Mouse (Mus musculus) heart, embryonic 10.5 days (tissue): ENCODE results near the gene Sacs. TPM values are rescaled to one million over a fixed set of nuclear protein-coding genes. Genes with fewer than 3 reads are reported as not detected.
"Not testable (repeated sequence)": the region's sequence is repeated elsewhere in the genome, so short reads cannot be mapped to it uniquely, and the experiment has no call there.

Experiments used
- DNase-seq: peaks from one replicate; pipeline ENCODE4 v3.0.0-alpha.2; 2017; ENCODE audit warnings: low spot score
- H3K27ac ChIP-seq: fragments of 300-500 bp; sonication (generic); 2 replicates; pipeline ENCODE4 v1.5.1; 2016; ENCODE audit warnings: mild to moderate bottlenecking
- H3K27me3 ChIP-seq: fragments of 300-500 bp; sonication (generic); 2 replicates; pipeline ENCODE4 v1.6.1; 2016; ENCODE audit warnings: mild to moderate bottlenecking; ENCODE audit not compliant: poor library complexity, insufficient read depth, severe bottlenecking
- H3K36me3 ChIP-seq: fragments of 300-500 bp; sonication (generic); 2 replicates; pipeline ENCODE4 v1.6.1; 2016; ENCODE audit warnings: mild to moderate bottlenecking, moderate library complexity
- H3K4me1 ChIP-seq: fragments of 300-500 bp; sonication (generic); 2 replicates; pipeline ENCODE4 v1.6.1; 2016; ENCODE audit warnings: mild to moderate bottlenecking
- H3K4me3 ChIP-seq: fragments of 300-500 bp; sonication (generic); 2 replicates; pipeline ENCODE4 v1.5.1; 2016; ENCODE audit warnings: mild to moderate bottlenecking, moderate library complexity
- H3K9me3 ChIP-seq: fragments of 300-500 bp; sonication (generic); 2 replicates; pipeline ENCODE4 v1.6.1; 2016; ENCODE audit warnings: mild to moderate bottlenecking, moderate library complexity
- WGBS: fragments of 180-500 bp; shearing (Covaris S2); methylation state at CpG from one replicate; pipeline ENCODE4 v1.1.7; 2016; 5-methylcytosine and 5-hydroxymethylcytosine counted together
- polyA plus RNA-seq: library from polyadenylated mRNA; unstranded; fragments of >200 nt; fragmentation: Nextera tagmentation; extraction: Ambion mirVana; gene quantifications from 2 replicates; pipeline ENCODE4 v1.2.1, GENCODE M21; 2016

Gene Sacs
- polyA plus RNA-seq, result 2.8 and 3.8 TPM in 2 replicates

DNA sequence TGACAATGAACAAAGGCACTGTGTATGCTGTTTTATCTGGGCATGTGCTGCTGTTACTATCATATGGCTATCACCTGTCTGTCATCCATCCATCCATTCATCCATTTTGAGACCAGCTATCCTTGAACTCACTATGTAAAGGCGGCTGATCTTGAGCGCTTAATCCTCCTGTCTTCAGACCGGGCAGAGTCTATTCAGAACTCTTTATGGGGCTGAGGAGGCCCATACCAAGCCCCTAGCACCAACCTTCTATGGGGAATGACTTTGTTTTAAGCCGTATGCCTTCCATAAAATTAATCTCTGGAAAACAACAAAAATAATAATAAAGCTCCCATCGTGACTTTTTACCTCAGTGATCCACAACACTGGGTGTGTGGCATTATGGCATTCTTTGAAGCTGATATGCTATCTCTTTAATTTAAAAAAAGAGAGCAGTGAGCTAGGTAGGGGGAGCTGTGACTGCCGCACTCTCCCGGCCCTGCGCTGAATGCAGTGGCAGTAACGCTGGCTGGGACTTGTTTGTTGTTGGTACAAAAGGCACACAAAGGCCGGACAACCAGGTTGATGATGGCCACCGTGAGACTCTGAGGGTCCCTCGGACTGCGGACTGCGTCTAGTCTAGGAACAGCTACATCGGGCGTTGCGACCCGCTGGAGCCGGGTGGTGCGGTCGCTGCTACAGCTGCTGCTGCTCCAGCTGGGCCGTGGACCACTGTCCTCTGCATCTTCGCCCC, at the start of gene Sacs:
Sacs (plus strand) TSS at position 464 of the 733 bp plus-strand sequence.
- H3K4me1 ChIP-seq, result peaks cover 4% of the 10 kb centered on the region; the same call in 1 of the 2 replicates
- no peaks in the 10 kb centered on the region for H3K36me3 ChIP-seq
- no peaks in the 10 kb centered on the region for H3K9me3 ChIP-seq
- 6% methylated on average over 23 of the region's 23 CpGs for WGBS
- peaks cover 22% of the 10 kb centered on the region for H3K27me3 ChIP-seq
- peak within 1 kb of the TSS; percentile 80 for H3K27ac ChIP-seq
- peak within 1 kb of the TSS; percentile 63 for H3K4me3 ChIP-seq
- DNase-seq, result peak; percentile 72

DNA sequence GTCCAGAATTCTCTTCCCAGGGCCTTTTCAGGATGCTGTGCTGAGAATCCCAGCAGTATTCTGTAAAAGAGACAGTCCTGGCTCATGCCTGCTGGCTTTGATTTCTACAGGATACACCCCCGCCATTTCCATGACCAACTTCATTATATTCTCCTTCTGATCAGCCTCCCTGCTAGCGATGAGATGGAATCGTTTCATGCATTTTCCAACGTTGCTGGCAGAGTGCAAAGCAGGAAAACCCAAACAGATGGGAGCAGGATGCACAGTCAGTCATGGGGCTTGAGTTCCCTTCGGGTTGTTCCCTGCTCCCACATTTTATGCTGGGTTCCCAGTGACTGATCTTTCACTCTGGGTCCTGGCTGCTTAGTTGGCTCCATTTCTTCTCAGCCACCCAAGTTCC, 47.3 kb upstream of the Sacs start:
- 73% methylated on average over 5 of the region's 5 CpGs for WGBS
- Histone ChIP-seq H3K27ac (no peak overlapping the region), H3K36me3 (no peaks in the 10 kb centered on the region), H3K9me3 (no peaks in the 10 kb centered on the region), H3K4me1 (no peaks in the 10 kb centered on the region), H3K27me3 (no peaks in the 10 kb centered on the region), H3K4me3 (no peak overlapping the region)
- no peak for DNase-seq

DNA sequence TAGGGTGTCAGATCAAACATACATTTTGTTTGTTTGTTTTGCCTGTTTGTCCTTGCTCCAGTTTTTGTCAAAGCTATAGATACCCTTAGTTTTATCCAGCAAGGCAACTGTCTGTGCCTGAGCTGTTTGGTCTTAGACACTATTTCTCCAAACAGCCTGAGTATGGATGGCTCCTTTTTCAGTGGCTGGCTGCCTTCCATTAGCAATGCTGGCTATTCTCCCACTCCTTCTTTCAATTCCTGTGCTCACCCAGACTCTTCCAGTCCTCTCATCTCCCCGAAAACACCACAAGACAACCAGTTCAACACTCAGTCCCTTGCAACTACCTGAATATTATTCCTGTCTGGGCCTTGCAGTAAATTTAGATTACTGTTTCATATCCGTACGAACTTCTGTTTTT, 46.2 kb upstream of the Sacs start:
- Histone ChIP-seq H3K4me1 (no peaks in the 10 kb centered on the region), H3K27me3 (no peaks in the 10 kb centered on the region), H3K4me3 (no peak overlapping the region), H3K36me3 (0 out of 2 replicates have a peak, but pooled peaks cover 3% of the 10 kb centered on the region), H3K27ac (no peak overlapping the region), H3K9me3 (no peaks in the 10 kb centered on the region)
- 84% methylated on average over 3 of the region's 3 CpGs for WGBS
- DNase-seq, result no peak

DNA sequence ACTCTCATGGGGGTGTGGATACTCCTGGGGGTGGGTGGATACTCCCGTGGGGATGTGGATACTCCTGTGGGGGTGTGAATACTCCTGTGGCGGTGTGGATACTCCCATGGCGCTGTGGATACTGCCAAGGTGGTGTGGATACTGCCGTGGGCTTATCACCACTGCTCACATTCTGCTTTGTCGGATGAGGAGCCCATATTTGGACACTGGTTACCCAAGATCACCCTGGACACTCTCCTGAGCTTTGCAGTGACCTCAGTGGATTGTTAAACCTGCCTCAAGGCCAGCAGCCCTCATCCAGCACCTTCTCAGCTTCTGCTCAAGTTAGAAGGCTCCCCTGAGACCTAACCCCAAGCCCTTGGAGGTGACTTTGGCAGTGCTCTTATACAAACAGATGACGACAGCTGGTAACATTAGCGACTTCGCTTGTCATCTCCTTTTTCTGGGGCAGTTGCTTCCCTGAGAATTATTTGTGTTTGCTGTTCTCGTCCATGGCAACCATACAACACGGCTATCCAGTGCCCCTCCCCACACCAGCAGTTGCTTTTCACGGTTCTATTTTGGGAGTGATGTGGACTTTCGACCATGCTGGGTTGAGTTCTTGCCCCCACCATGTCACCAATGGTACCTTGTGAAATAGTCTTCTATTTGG, 40.2 kb upstream of the Sacs start:
- peak overlapping the region; percentile 74 for H3K27ac ChIP-seq
- H3K9me3 ChIP-seq, result no peaks in the 10 kb centered on the region
- 51% methylated on average over 12 of the region's 12 CpGs for WGBS
- peaks cover 16% of the 10 kb centered on the region for H3K4me1 ChIP-seq
- H3K27me3 ChIP-seq, result no peaks in the 10 kb centered on the region
- DNase-seq, result peak; percentile 82
- 0 out of 2 replicates have a peak overlapping the region, but pooled peaks have one; percentile 6 for H3K4me3 ChIP-seq
- H3K36me3 ChIP-seq, result 0 out of 2 replicates have a peak, but pooled peaks cover 3% of the 10 kb centered on the region

DNA sequence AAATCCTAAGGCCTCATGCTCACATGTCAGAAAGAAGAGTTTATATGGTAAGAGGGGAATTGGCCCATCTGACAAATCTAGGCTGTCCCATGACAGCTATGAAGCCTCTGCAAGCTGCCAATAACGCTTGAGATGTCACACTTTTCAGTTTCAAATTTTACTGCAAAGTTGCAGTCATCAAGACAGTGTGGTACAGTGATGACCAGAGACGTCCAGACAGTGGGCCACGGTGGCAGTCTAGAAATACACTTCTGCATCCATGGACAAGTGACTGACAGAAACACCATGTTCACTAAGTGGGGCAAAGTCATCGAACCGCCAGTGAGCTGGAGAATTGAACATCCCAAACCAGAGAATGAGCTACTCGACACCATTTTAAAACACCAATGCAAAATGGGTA, 37.5 kb upstream of the Sacs start:
- peaks cover 16% of the 10 kb centered on the region for H3K4me1 ChIP-seq
- peak; percentile 54 for DNase-seq
- H3K36me3 ChIP-seq, result 0 out of 2 replicates have a peak, but pooled peaks cover 3% of the 10 kb centered on the region
- no peak overlapping the region for H3K4me3 ChIP-seq
- whole genome bisulfite sequencing, result 79% methylated on average over 6 of the region's 6 CpGs
- no peak overlapping the region for H3K27ac ChIP-seq
- H3K27me3 ChIP-seq, result no peaks in the 10 kb centered on the region
- no peaks in the 10 kb centered on the region for H3K9me3 ChIP-seq

DNA sequence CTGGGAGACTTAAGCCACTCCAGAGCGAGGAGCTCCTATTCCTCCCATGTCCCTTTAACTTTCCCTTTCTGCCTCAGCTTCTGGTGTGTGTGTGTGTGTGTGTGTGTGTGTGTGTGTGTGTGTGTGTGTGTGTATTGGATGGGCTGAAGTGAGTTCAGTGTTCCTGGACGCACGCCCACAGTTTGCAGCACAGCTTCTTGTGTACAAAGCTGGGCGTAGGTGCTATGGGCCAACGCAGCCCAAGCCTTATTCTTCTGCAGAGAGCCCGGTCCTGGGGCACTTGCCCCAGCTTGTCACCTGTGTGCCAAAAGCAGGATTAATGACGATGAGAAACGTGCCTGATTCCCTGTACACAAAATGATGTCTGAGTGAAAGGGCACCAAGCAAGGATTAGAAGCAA, 31.9 kb upstream of the Sacs start:
- no peak for DNase-seq

DNA sequence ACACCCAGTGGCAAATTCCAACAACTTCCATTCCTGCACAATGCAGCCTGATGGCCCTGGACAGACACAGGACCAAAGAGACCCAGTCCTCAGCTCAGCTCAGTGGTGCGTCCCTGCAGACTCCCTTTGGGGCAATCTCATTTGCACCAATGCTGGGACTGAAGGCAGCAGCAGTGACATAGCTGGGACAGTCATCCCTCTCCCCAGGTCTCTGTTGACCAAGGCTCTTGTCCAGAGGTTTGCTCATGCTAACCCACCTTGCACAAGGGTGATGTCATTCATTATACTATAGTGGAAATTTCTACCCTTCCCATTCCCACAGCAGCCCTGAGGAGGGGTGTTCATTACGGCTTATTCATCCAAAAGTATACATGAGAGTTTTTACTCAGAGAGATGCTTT, 29.6 kb upstream of the Sacs start:
- Histone ChIP-seq H3K36me3 (no peaks in the 10 kb centered on the region), H3K9me3 (no peaks in the 10 kb centered on the region), H3K27me3 (peaks cover 8% of the 10 kb centered on the region; the same call in 1 of the 2 replicates), H3K4me1 (0 out of 2 replicates have a peak, but pooled peaks cover 4% of the 10 kb centered on the region), H3K4me3 (no peak overlapping the region), H3K27ac (no peak overlapping the region)
- peak; percentile 74 for DNase-seq
- WGBS, result 84% methylated on average over 2 of the region's 2 CpGs

More for the DNA sequence above, 31.9 kb upstream of the Sacs start:
- 85% methylated on average over 8 of the region's 8 CpGs for WGBS
- no peaks in the 10 kb centered on the region for H3K9me3 ChIP-seq
- H3K27me3 ChIP-seq, result peaks cover 7% of the 10 kb centered on the region; the same call in 1 of the 2 replicates
- no peak overlapping the region for H3K4me3 ChIP-seq
- H3K4me1 ChIP-seq, result no peaks in the 10 kb centered on the region
- H3K36me3 ChIP-seq, result no peaks in the 10 kb centered on the region
- no peak overlapping the region for H3K27ac ChIP-seq

DNA sequence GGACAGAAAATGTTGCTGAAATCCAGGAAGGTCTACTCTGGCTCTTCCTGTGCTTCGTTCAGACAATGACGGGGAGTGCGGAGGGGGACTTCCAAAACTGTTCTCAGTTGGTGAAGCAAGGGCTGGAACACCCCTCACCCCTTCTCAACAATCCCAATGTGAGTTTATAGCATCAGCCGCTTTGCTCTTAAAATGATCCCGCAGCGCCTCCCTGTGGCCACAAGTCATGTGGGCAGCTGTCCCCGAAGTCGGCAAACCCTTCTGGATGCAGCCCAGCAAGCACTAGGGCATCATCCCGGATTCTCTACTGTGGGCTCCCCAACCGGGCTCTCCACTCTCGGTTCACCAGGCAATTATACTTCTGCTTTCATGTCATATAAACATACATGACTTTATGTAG, 25.9 kb upstream of the Sacs start:
- peak; percentile 82 for DNase-seq
- H3K4me3 ChIP-seq, result no peak overlapping the region
- H3K27me3 ChIP-seq, result peaks cover 8% of the 10 kb centered on the region; the same call in 1 of the 2 replicates
- H3K27ac ChIP-seq, result no peak overlapping the region
- no peaks in the 10 kb centered on the region for H3K36me3 ChIP-seq
- 0 out of 2 replicates have a peak, but pooled peaks cover 4% of the 10 kb centered on the region for H3K4me1 ChIP-seq
- WGBS, result 6% methylated on average over 11 of the region's 11 CpGs
- no peaks in the 10 kb centered on the region for H3K9me3 ChIP-seq

DNA sequence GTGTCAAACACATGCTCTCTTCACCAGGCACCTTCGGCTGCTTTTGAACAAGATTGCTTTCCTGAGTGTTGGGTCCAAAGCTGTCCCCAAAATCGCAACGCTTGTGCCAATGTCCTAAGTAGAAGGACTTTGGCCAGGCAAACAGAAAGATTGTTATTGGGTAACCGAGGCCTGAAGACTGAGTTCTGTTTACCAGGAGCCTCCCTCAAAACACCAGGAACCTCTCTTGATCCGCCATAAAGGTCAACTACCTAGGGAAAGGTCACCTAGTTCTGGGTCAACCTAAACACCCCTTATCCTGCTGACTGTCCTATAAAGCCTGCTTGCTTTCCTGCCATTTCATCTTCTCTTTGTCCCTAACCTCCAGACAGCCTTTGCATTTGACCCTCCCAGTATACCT, 13.5 kb upstream of the Sacs start:
- Histone ChIP-seq H3K9me3 (no peaks in the 10 kb centered on the region), H3K4me3 (no peak overlapping the region), H3K27me3 (no peaks in the 10 kb centered on the region), H3K27ac (peak overlapping the region; percentile 32; the same call in 1 of the 2 replicates), H3K36me3 (no peaks in the 10 kb centered on the region), H3K4me1 (peaks cover 19% of the 10 kb centered on the region; the same call in 1 of the 2 replicates)
- no peak for DNase-seq
- WGBS, result 87% methylated on average over 5 of the region's 5 CpGs

DNA sequence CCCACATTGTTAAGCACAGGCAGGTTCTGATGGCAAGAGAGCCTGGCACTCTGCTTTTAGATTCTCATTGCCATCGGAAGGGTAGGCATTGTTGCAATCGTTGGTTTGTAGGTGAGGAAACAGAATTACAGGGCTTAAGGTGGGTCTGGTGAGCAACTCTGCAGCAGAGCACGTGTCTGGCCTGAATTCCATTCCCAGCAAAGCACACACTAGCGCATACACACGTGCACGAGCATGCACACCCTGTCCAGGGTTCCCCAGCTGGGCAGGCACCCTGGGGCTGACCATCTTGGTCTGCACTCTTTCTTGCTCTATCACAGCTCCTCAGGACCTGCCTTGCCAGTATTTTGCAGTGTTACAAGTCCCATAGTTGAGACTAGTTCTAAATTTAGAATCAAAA, 13.1 kb upstream of the Sacs start:
- no peak overlapping the region for H3K4me3 ChIP-seq
- no peaks in the 10 kb centered on the region for H3K36me3 ChIP-seq
- H3K27me3 ChIP-seq, result no peaks in the 10 kb centered on the region
- 82% methylated on average over 6 of the region's 6 CpGs for WGBS
- no peaks in the 10 kb centered on the region for H3K9me3 ChIP-seq
- peaks cover 19% of the 10 kb centered on the region; the same call in 1 of the 2 replicates for H3K4me1 ChIP-seq
- H3K27ac ChIP-seq, result peak overlapping the region; percentile 32; the same call in 1 of the 2 replicates
- no peak for DNase-seq

DNA sequence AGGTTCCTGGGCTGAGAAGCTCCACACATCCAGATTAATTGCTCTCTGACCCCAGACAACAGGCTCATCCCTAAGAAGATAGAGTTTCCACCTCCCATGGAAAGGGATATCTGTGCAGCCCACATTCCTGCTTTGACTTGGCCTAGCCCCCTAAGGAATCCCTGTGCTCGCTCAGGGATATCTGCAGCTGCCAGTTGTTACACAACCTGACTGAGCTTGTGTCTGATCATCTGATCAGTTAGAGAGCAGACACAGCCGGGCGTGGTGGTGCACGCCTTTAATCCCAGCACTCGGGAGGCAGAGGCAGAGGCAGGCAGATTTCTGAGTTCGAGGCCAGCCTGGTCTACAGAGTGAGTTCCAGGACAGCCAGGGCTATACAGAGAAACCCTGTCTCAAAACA, 10.9 kb upstream of the Sacs start:
- DNase-seq, H3K36me3 ChIP-seq, H3K27ac ChIP-seq, H3K9me3 ChIP-seq, H3K27me3 ChIP-seq, H3K4me3 ChIP-seq: not testable (repeated sequence)
- WGBS, result 79% methylated on average over 6 of the region's 6 CpGs
- peaks cover 19% of the 10 kb centered on the region; the same call in 1 of the 2 replicates for H3K4me1 ChIP-seq

DNA sequence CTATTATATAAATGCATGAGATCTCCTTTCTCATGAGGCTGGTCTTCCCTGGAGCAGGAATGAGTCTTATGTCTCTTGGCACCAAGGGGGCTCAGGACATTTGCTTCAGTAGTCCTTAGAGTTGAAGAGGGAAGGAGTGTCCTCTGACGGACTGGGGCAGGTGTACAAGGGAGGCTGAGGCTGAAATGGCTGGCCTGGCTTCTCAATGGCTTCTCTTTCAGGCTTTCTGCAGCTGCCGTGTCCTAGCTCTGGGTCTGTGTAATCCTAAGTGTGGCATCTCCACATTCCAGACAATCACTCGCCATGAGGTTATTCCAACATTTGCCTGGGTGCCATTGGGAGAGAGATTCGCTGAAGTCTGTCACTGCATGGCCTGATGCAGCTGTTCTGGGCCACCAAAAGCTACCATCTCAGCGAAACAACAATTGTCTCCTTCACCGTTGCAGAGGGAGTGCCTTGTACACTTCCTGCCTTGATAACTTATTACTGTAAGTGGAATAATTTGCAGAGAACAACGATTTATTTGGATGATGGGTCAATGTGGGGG, 9.2 kb upstream of the Sacs start:
- H3K4me3 ChIP-seq, result no peak overlapping the region
- DNase-seq, result no peak
- 64% methylated on average over 7 of the region's 7 CpGs for WGBS
- H3K27ac ChIP-seq, result no peak overlapping the region
- H3K4me1 ChIP-seq, result peaks cover 19% of the 10 kb centered on the region; the same call in 1 of the 2 replicates
- no peaks in the 10 kb centered on the region for H3K9me3 ChIP-seq
- no peaks in the 10 kb centered on the region for H3K27me3 ChIP-seq
- no peaks in the 10 kb centered on the region for H3K36me3 ChIP-seq

DNA sequence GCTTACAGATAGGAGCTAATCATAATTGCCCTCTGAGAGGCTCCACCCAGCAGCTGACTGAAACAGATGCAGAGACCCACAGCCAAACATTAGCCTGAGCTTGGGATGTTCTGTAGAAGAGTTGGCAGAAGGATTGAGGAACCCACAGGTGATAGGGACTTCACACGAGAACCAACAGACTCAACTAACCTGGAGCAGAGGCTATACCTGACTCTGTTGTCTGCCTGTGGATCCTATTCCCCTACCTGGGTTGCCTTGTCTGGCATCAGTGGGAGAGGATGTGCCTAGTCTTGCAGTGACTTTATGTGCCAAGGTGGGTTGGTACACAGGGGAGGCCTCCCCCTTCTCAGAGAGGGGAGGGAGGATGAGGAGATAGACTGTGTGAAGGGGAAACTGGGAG, 5.7 kb upstream of the Sacs start:
- Histone ChIP-seq H3K9me3 (no peaks in the 10 kb centered on the region), H3K4me3 (no peak overlapping the region), H3K27ac (no peak overlapping the region), H3K36me3 (no peaks in the 10 kb centered on the region), H3K27me3 (peaks cover 4% of the 10 kb centered on the region; the same call in 1 of the 2 replicates), H3K4me1 (peaks cover 6% of the 10 kb centered on the region; the same call in 1 of the 2 replicates)
- 80% methylated on average over 1 of the region's 1 CpGs for WGBS
- DNase-seq, result peak; percentile 61
